Mouse (Mus musculus) kidney, adult 2 months (tissue): ENCODE measurements around the gene Slc26a8. TPM values are rescaled to one million over a fixed set of nuclear protein-coding genes. Genes with fewer than 3 reads are reported as not detected.

ENCODE experiments used
- DNase-seq: peaks from one replicate; pipeline ENCODE4 v3.0.0; 2021
- H3K27ac ChIP-seq: fragments of 200-500 bp; 2 replicates; pipeline ENCODE4 v1.5.1; 2012; ENCODE audit warnings: low read depth, low read length, control low read depth, inconsistent platforms; ENCODE audit not compliant: insufficient read depth
- H3K27me3 ChIP-seq: fragments of 200-500 bp; replicated peaks from 2 replicates; pipeline ENCODE4 v1.6.1; 2012; ENCODE audit warnings: mild to moderate bottlenecking, moderate library complexity, low read length, inconsistent platforms; ENCODE audit not compliant: control insufficient read depth, insufficient read depth
- H3K36me3 ChIP-seq: fragments of 200-500 bp; 2 replicates; pipeline ENCODE4 v1.6.1; 2012; ENCODE audit warnings: mild to moderate bottlenecking, moderate library complexity, low read length, inconsistent platforms; ENCODE audit not compliant: control insufficient read depth, insufficient read depth
- H3K4me1 ChIP-seq: fragments of 200-500 bp; 2 replicates; pipeline ENCODE4 v1.6.1; 2011; ENCODE audit warnings: low read length; ENCODE audit not compliant: control insufficient read depth, insufficient read depth
- H3K4me3 ChIP-seq: fragments of 200-500 bp; 2 replicates; pipeline ENCODE4 v1.5.1; 2011; ENCODE audit warnings: mild to moderate bottlenecking, low read depth, low read length, control low read depth; ENCODE audit not compliant: insufficient read depth
- CTCF ChIP-seq: fragments of 200-500 bp; conservative IDR thresholded peaks from 2 replicates; pipeline ENCODE4 v1.5.1; 2011; ENCODE audit warnings: low read depth, mild to moderate bottlenecking, control low read depth, low read length, moderate library complexity, mixed read lengths; ENCODE audit not compliant: insufficient read depth, insufficient read length
- POLR2A ChIP-seq: fragments of 200-500 bp; IDR thresholded peaks from one replicate; pipeline ENCODE4 v1.6.1; 2011; ENCODE audit warnings: low read depth, low read length, control low read depth
- WGBS: fragments of 180-500 bp; shearing (Covaris S2); methylation state at CpG from one replicate; pipeline ENCODE4 v1.1.7; 2018; 5-methylcytosine and 5-hydroxymethylcytosine counted together
- polyA plus RNA-seq: library from polyadenylated mRNA; depleted of rRNA; stranded (reverse); fragments of >200 nt; gene quantifications from 2 replicates; pipeline ENCODE4 v1.2.3, GENCODE M21; 2012

Gene Slc26a8
- polyA plus RNA-seq, 1 experiment: 0.86 TPM

DNA sequence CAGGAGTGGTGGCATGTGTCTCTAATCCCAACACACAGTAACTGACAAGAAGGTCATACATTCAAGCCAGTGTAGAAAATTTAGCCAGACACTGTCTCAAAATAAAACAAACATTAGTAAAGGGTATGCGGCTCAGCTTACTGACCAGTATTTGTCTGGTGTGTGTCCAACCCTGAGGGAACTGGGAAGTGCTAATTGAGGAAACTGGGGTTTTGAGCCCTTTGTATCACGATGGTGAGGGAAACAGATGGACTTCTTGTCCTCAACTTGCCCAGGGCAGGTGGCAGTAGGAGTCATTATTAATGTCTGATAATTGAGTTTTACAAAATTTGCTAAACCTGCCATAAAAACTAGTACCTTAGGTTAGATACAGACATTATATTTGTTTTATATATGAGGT, 19.0 kb upstream of the Slc26a8 start:
- TF ChIP-seq POLR2A (no peak), CTCF (no peak)
- no peaks in the 10 kb centered on the region; the same call in 1 of the 2 replicates for H3K36me3 ChIP-seq
- H3K4me3 ChIP-seq: no peak overlapping the region
- H3K27ac ChIP-seq: peak overlapping the region; percentile 40; the same call in 1 of the 2 replicates
- 16% methylated on average over 2 of the region's 2 CpGs for WGBS
- DNase-seq: no peak
- H3K27me3 ChIP-seq: no peaks in the 10 kb centered on the region
- H3K4me1 ChIP-seq: peaks cover 49% of the 10 kb centered on the region

DNA sequence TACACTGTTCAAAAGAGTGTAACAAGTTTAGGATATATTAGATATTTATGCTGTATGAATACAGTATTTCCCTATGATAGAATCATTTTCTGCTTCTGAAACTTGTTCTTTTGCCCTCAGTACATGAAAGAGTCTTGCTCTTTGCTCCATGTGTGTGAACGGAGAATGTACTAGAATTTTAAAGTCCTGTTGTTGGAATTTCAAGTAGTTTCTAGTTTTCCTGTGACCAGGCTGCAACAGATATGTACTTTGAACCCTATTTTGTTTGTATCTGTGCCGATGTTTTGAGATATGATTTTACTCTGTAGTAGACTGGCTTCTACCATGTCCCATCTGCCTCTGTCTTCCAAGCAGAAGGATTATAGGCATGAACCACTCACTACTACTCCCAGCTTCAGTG, 17.8 kb upstream of the Slc26a8 start:
- Histone ChIP-seq H3K4me3 (no peak overlapping the region), H3K27me3 (no peaks in the 10 kb centered on the region), H3K27ac (peak overlapping the region; percentile 61), H3K4me1 (peaks cover 46% of the 10 kb centered on the region), H3K36me3 (no peaks in the 10 kb centered on the region)
- no peak for TF ChIP-seq CTCF
- no peak for TF ChIP-seq POLR2A
- WGBS: 52% methylated on average over 2 of the region's 2 CpGs
- peak; percentile 68 for DNase-seq

DNA sequence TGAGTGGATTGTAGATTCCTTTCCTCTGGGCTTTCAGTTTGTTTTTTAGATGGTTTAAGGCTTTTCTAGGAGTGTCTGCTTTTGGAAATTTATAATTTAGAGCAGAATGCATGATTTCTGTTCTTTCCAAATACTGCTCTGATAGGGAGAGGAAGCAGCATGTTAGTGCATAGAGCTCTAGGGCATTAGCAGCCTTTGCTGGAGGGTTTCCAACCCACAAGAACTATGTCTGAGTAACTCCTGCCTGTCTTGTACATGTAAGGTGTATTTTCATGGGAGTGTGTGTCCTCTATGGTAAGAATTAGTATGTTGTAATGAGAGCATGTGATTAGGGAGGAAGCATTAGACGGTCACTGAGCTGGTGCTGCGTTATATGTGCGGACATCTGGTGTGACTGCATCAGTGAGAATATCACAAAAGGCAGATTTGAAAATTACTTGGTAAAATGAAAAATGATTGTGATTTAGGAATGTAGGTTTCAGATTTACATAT, 17.1 kb upstream of the Slc26a8 start:
- TF ChIP-seq CTCF: no peak
- TF ChIP-seq POLR2A: no peak
- H3K4me1 ChIP-seq: peaks cover 46% of the 10 kb centered on the region
- no peaks in the 10 kb centered on the region for H3K36me3 ChIP-seq
- WGBS: 73% methylated on average over 3 of the region's 3 CpGs
- H3K27ac ChIP-seq: peak overlapping the region; percentile 30
- H3K4me3 ChIP-seq: no peak overlapping the region
- peak; percentile 25 for DNase-seq
- no peaks in the 10 kb centered on the region for H3K27me3 ChIP-seq

DNA sequence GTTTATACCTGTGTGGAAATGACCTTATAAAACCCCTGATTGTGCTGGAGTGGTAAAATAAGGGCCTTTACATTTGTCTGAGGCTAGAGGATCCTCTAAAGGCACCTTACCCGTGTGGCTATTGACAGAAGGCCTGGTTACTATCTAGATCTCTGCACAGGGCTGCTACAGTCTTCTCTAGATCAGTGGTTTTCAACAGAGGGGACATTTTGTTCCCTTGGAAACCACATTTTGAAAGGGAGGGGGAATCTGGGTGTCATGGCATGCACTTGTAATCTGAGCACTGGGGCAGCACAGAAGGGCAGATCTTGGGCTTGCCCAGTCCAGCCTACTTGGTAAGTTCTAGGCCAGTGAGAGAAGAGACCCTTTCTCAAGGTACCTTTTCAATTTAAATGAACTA, 16.7 kb upstream of the Slc26a8 start:
- DNase-seq: peak; percentile 33
- no peak overlapping the region for H3K4me3 ChIP-seq
- peak overlapping the region; percentile 25; the same call in 1 of the 2 replicates for H3K27ac ChIP-seq
- TF ChIP-seq POLR2A: no peak
- no peaks in the 10 kb centered on the region for H3K27me3 ChIP-seq
- H3K36me3 ChIP-seq: no peaks in the 10 kb centered on the region
- 21% methylated on average over 1 of the region's 1 CpGs for WGBS
- peaks cover 44% of the 10 kb centered on the region for H3K4me1 ChIP-seq

DNA sequence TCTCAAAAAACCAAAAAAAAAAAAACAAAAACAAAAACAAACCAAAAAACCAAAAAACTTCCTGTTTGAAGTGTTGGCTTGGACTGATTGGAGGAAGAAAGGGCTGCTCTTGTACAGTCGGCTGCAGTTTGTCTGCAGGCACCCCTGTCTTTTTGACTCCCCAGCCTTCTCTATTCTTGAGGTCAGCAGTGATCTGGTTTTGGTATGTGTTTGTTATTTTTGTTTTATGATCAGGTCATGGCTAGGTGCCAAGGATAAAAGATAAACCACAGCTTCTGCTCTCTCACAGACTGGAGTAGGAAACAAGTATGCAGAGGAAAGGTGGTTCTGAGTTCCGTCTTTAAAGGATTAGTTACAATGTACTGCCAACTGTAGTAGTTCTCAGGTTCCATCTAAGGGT, 12.6 kb upstream of the Slc26a8 start:
- Histone ChIP-seq H3K27me3 (no peaks in the 10 kb centered on the region), H3K27ac (peak overlapping the region; percentile 46; the same call in 1 of the 2 replicates), H3K36me3 (no peaks in the 10 kb centered on the region), H3K4me1 (peaks cover 48% of the 10 kb centered on the region), H3K4me3 (no peak overlapping the region)
- 10% methylated on average over 2 of the region's 2 CpGs for WGBS
- TF ChIP-seq POLR2A (no peak), CTCF (no peak)
- DNase-seq: peak; percentile 70

GRCm38 (mm10) chr17:28701737-28702136, 11.7 kb upstream of the Slc26a8 start:
- Histone ChIP-seq H3K4me1 (peaks cover 47% of the 10 kb centered on the region), H3K27ac (no peak overlapping the region), H3K4me3 (no peak overlapping the region), H3K27me3 (no peaks in the 10 kb centered on the region), H3K36me3 (no peaks in the 10 kb centered on the region)
- peak; percentile 47 for DNase-seq
- no peak for TF ChIP-seq CTCF
- TF ChIP-seq POLR2A: no peak
- WGBS: 64% methylated on average over 3 of the region's 3 CpGs

GRCm38 (mm10) chr17:28701171-28701570, 11.1 kb upstream of the Slc26a8 start:
- Histone ChIP-seq H3K4me3 (no peak overlapping the region), H3K36me3 (no peaks in the 10 kb centered on the region), H3K27ac (no peak overlapping the region), H3K27me3 (no peaks in the 10 kb centered on the region), H3K4me1 (peaks cover 49% of the 10 kb centered on the region)
- TF ChIP-seq CTCF (no peak), POLR2A (no peak)
- 90% methylated on average over 4 of the region's 4 CpGs for WGBS
- no peak for DNase-seq
